Mouse (Mus musculus): ENCODE data around the gene Lpgat1. TPM values are rescaled to one million over a fixed set of nuclear protein-coding genes. Genes with fewer than 3 reads are reported as not detected.

Gene Lpgat1
- polyA plus RNA-seq, 2 experiments = 4.3 to 7.7 TPM

DNA sequence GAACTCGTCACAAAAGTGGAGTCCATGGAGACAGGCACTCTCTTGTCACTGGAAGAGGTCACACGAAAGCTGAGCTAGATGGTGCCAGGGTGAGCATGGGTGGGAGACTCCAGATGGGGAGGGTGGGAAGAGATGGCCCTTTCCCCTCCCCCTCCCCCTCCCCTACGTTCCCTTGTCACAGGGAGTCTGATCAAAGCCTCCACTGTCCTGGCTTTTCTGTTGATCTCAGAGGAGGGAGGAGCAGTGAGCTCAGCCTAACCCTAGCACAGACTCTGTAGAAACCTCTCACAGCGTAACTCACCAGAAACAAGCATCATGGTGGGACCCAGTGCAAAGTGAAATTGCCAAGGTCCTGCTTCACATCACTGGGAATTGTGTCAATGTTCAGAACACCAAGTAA lies 69.7 kb downstream of the Lpgat1 start:
- TF ChIP-seq EP300 (IDR thresholded peaks at IDR 0.05; ENCODE audit: low read depth) (no peak), CTCF (IDR thresholded peaks at IDR 0.05; ENCODE audit: low read depth) (no peak)
- WGBS (ENCODE audit: insufficient replicate concordance) = 40% methylated on average over 4 of the region's 4 CpGs
- H3K27ac ChIP-seq = no peak overlapping the region
- H3K4me3 ChIP-seq (ENCODE audit: insufficient read depth in 1 of 2, low read depth in 2 of 2, low read length in 2 of 2) = no peak overlapping the region
- no peak for ATAC-seq (ENCODE audit: insufficient read depth)
- no peaks in the 10 kb centered on the region for H3K4me1 ChIP-seq (replicated peaks; ENCODE audit: control insufficient read depth in 2 of 2, insufficient read depth in 2 of 2, low read length in 1 of 2)
- no peak overlapping the region for H3K9ac ChIP-seq (replicated peaks)
- no peaks in the 10 kb centered on the region for H3K36me3 ChIP-seq (replicated peaks; ENCODE audit: control insufficient read depth, insufficient read depth, low read depth)
- no peaks in the 10 kb centered on the region for H3K9me3 ChIP-seq (ENCODE audit: control insufficient read depth, low read length)
- no peak for DNase-seq (ENCODE audit: low read depth in 3 of 3, low spot score in 3 of 3)
- no peaks in the 10 kb centered on the region for H3K27me3 ChIP-seq (ENCODE audit: control insufficient read depth, insufficient read depth, low read length)
- no peak overlapping the region for H3K4me2 ChIP-seq (ENCODE audit: low read depth)

DNA sequence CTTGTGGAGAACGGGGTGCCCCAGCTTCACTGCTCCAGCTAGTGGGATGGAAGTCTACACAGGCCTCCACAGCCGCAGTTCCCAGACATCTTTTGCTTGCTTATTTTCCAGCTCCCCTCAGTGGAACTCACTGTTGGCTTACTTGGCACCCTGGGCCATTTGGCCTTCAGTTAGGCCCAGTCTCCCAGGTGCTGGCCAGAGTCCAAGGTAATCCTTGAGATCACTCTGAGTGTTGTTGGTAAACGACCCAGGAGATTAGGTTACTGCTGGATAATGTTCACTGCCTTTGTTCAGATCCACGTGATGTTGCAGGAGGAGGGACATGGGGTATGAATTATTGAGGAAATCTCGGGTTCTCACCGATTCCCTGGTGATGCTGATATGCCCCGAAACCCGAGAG lies 75.4 kb downstream of the Lpgat1 start:
- no peaks in the 10 kb centered on the region for H3K27me3 ChIP-seq (ENCODE audit: control insufficient read depth, insufficient read depth, low read length)
- DNase-seq (ENCODE audit: low read depth in 3 of 3, low spot score in 3 of 3) (no peak), ATAC-seq (ENCODE audit: insufficient read depth) (no peak)
- WGBS (ENCODE audit: insufficient replicate concordance) = 55% methylated on average over 8 of the region's 8 CpGs
- peaks cover 0 to 10% of the 10 kb centered on the region in 2 experiments; a peak in 2 of 4 replicates for H3K4me1 ChIP-seq (replicated peaks; ENCODE audit: control insufficient read depth in 2 of 2, insufficient read depth in 2 of 2, low read length in 1 of 2)
- no peak for TF ChIP-seq CTCF (IDR thresholded peaks at IDR 0.05; ENCODE audit: low read depth)
- TF ChIP-seq EP300 (IDR thresholded peaks at IDR 0.05; ENCODE audit: low read depth) = no peak
- H3K27ac ChIP-seq = no peak overlapping the region
- no peak overlapping the region for H3K9ac ChIP-seq (replicated peaks)
- no peak overlapping the region for H3K4me3 ChIP-seq (ENCODE audit: insufficient read depth in 1 of 2, low read depth in 2 of 2, low read length in 2 of 2)
- no peaks in the 10 kb centered on the region for H3K9me3 ChIP-seq (ENCODE audit: control insufficient read depth, low read length)
- no peak overlapping the region for H3K4me2 ChIP-seq (ENCODE audit: low read depth)
- H3K36me3 ChIP-seq (replicated peaks; ENCODE audit: control insufficient read depth, insufficient read depth, low read depth) = no peaks in the 10 kb centered on the region

DNA sequence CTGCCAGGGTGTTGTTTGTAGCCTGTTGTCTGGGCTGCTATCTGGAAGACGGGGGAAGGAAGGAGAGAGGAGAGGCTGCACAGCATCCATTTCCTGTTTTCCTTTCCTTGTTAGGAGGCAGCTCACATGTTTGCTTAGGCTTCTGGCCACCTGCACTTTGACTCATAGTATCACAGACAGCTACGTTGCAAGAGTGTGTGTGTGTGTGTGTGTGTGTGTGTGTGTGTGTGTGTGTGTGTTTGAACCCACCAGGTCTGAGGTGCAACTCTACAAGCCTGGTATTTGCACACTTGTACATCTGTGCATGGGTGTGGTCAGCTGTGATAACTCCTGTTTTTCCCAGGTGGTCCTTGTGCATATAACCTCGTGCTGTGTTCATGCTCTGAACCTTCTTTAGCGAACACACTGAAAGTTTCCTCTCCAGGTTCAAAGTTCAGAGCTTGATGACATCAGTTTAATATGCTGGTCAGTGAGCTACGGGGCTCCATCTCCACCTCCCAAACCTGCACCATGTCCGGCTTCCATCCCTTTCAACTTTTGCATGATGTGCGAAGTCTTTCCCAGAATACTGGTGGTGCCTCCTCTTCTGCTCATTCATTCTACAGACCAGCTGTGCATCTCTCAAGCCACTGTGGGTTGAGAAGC lies 76.4 kb downstream of the Lpgat1 start:
- Histone ChIP-seq H3K9me3 (ENCODE audit: control insufficient read depth, low read length) (no peaks in the 10 kb centered on the region), H3K9ac (replicated peaks) (no peak overlapping the region), H3K27me3 (ENCODE audit: control insufficient read depth, insufficient read depth, low read length) (no peaks in the 10 kb centered on the region), H3K4me1 (replicated peaks; ENCODE audit: control insufficient read depth in 2 of 2, insufficient read depth in 2 of 2, low read length in 1 of 2) (peaks cover 0 to 10% of the 10 kb centered on the region in 2 experiments; a peak in 2 of 4 replicates), H3K27ac (no peak overlapping the region), H3K4me2 (ENCODE audit: low read depth) (no peak overlapping the region), H3K36me3 (replicated peaks; ENCODE audit: control insufficient read depth, insufficient read depth, low read depth) (no peaks in the 10 kb centered on the region), H3K4me3 (ENCODE audit: insufficient read depth in 1 of 2, low read depth in 2 of 2, low read length in 2 of 2) (no peak overlapping the region)
- ATAC-seq (ENCODE audit: insufficient read depth) (peak; percentile 35; the same call in 1 of the 2 replicates), DNase-seq (ENCODE audit: low read depth in 3 of 3, low spot score in 3 of 3) (peak in 1 of 3 experiments; percentile 18)
- TF ChIP-seq CTCF (IDR thresholded peaks at IDR 0.05; ENCODE audit: low read depth) = no peak
- TF ChIP-seq EP300 (IDR thresholded peaks at IDR 0.05; ENCODE audit: low read depth) = no peak
- WGBS (ENCODE audit: insufficient replicate concordance) = 56% methylated on average over 7 of the region's 7 CpGs

DNA sequence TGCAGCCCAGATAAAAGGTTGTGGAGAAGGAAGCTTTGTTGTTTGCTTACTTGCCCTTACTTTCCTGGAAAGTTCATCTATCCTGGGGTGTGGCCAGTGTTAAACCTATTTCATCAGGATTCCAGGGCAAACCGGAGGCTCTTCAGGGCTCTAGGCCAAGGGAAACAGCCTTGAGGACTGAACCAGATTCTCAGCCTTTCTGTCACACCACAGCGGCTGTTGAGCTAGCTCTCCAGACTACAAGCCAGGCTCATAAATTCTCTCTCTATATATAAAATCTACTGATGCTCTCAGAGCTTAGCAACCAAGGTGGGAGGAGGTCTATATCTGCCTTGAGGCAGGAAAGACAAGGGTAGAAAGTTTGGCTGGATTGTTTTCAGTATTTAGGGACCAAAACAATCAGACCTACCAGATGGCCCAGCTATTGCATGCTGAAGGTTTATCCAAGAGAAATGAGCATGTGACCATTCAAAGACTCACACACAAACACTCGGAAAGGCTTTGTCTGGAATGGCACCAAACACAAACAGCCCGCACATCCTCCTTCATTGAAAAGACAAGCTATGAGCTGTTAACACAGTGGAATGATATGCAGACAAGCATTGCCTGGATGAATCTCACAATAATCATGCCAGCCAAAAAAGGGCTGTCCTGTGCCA lies 78.7 kb downstream of the Lpgat1 start:
- H3K27ac ChIP-seq = no peak overlapping the region
- H3K36me3 ChIP-seq (replicated peaks; ENCODE audit: control insufficient read depth, insufficient read depth, low read depth) = no peaks in the 10 kb centered on the region
- H3K4me3 ChIP-seq (ENCODE audit: insufficient read depth in 1 of 2, low read depth in 2 of 2, low read length in 2 of 2) = no peak overlapping the region
- ATAC-seq (ENCODE audit: insufficient read depth) (no peak), DNase-seq (ENCODE audit: low read depth in 3 of 3, low spot score in 3 of 3) (no peak)
- TF ChIP-seq CTCF (IDR thresholded peaks at IDR 0.05; ENCODE audit: low read depth) (no peak), EP300 (IDR thresholded peaks at IDR 0.05; ENCODE audit: low read depth) (no peak)
- no peak overlapping the region for H3K9ac ChIP-seq (replicated peaks)
- H3K9me3 ChIP-seq (ENCODE audit: control insufficient read depth, low read length) = no peaks in the 10 kb centered on the region
- H3K4me2 ChIP-seq (ENCODE audit: low read depth) = no peak overlapping the region
- 73% methylated on average over 4 of the region's 4 CpGs for WGBS (ENCODE audit: insufficient replicate concordance)
- no peaks in the 10 kb centered on the region for H3K27me3 ChIP-seq (ENCODE audit: control insufficient read depth, insufficient read depth, low read length)
- peaks cover 0 to 10% of the 10 kb centered on the region in 2 experiments; a peak in 2 of 4 replicates for H3K4me1 ChIP-seq (replicated peaks; ENCODE audit: control insufficient read depth in 2 of 2, insufficient read depth in 2 of 2, low read length in 1 of 2)

DNA sequence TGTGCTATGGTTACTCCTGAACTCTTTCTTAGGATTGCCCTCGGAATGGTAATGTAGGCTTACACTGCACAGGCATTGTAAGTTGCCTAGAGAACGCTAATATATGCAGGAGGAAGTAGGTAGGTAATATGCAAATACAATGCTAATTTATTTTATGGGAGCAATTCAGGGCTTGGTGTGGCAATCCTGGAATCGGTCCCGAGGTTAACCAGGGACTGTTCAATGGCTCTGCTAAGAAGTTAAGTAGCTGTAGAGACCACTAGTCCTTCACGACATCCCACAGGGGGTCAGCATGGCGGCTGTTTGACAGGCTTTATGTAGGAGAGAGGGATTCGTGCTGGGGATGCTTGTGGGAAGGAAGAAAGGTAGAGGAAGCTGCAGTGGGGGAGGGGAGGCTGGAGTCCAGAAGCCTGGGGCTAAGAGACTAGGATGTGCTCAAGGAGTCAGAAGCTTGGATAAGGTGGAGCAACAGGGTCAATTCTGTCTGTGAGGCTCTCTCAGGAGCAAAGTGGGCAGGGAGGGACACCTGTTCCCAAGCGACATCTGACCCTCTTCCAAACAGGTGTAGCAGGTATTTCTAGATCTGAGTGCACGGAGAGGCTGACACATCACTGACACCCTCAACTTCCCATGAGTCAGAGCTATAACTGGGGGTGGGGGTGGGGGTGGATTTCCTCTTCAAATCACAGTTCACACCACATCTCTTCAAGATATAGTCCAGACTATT lies 84.6 kb downstream of the Lpgat1 start:
- ATAC-seq (ENCODE audit: insufficient read depth) = no peak
- Histone ChIP-seq H3K4me2 (ENCODE audit: low read depth) (no peak overlapping the region), H3K4me1 (replicated peaks; ENCODE audit: control insufficient read depth in 2 of 2, insufficient read depth in 2 of 2, low read length in 1 of 2) (no peaks in the 10 kb centered on the region), H3K9me3 (ENCODE audit: control insufficient read depth, low read length) (no peaks in the 10 kb centered on the region), H3K36me3 (replicated peaks; ENCODE audit: control insufficient read depth, insufficient read depth, low read depth) (no peaks in the 10 kb centered on the region), H3K9ac (replicated peaks) (no peak overlapping the region), H3K4me3 (ENCODE audit: insufficient read depth in 1 of 2, low read depth in 2 of 2, low read length in 2 of 2) (no peak overlapping the region), H3K27me3 (ENCODE audit: control insufficient read depth, insufficient read depth, low read length) (no peaks in the 10 kb centered on the region), H3K27ac (no peak overlapping the region)
- WGBS (ENCODE audit: insufficient replicate concordance) = 50% methylated on average over 9 of the region's 9 CpGs
- TF ChIP-seq EP300 (IDR thresholded peaks at IDR 0.05; ENCODE audit: low read depth) (no peak), CTCF (IDR thresholded peaks at IDR 0.05; ENCODE audit: low read depth) (no peak)
- no peak for DNase-seq (ENCODE audit: low read depth in 3 of 3, low spot score in 3 of 3)
